Mouse (Mus musculus): ENCODE measurements at regions not wholly inside any gene's neighbourhood (a gene's known extent, or its start where the extent isn't known, plus 50 kb on each side); places are given as distances from the start of the nearest gene placed in this dataset.

DNA sequence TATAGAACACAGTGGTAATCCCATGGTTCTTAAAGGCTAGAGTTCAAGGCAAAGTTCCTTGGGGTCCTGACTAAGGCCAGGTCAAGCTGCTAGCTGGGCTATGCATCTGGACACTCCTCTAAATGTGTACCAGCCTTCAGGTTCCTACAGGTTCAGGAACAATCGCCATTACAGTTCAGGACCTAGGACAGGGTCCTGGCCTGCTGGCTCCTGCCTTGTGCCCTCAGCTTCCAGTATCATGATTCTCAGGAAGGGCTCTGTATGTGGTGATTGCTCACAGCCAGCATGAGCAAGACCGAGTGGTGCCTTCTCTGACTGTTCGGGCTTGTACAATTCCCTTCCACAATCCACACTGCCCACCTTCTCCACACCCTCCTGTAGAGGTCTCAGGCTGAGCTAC, 311.4 kb upstream of the Zdhhc25 start:
- peak; percentile 11 for DNase-seq (ENCODE audit: low read depth, low spot score)
- H3K4me3 ChIP-seq (ENCODE audit: insufficient read depth in 1 of 2, low read depth in 1 of 2, low read length in 2 of 2, poor library complexity in 1 of 2, severe bottlenecking in 1 of 2) = no peak overlapping the region
- TF ChIP-seq CHD2 (IDR thresholded peaks at IDR 0.05; ENCODE audit: low read depth, low read length) (no peak), ZC3H11A (IDR thresholded peaks at IDR 0.05; ENCODE audit: borderline replicate concordance, low read depth, low read length) (no peak), ZNF384 (IDR thresholded peaks at IDR 0.05; ENCODE audit: low read depth, low read length) (no peak), HCFC1 (IDR thresholded peaks at IDR 0.05; ENCODE audit: borderline replicate concordance, insufficient read depth, low read length) (no peak), MAFK (IDR thresholded peaks at IDR 0.05; ENCODE audit: insufficient read depth, low read depth, low read length) (no peak)
- in situ Hi-C loops (cut with MboI; ENCODE audit: low sequenced_read_pairs in 2 of 2, unreplicated experiment in 2 of 2) = no loop called here
- no peaks in the 10 kb centered on the region for H3K4me1 ChIP-seq (ENCODE audit: control insufficient read depth in 2 of 2, insufficient read depth in 2 of 2, low read length in 2 of 2, poor library complexity in 1 of 2)
- H3K9me3 ChIP-seq (ENCODE audit: control insufficient read depth, insufficient read depth, low read depth, low read length) = no peaks in the 10 kb centered on the region
- H3K9ac ChIP-seq (ENCODE audit: insufficient read depth, low read depth, low read length, poor library complexity, severe bottlenecking) = no peak overlapping the region
- no peaks in the 10 kb centered on the region for H3K36me3 ChIP-seq (ENCODE audit: control insufficient read depth, insufficient read depth, low read length, poor library complexity, severe bottlenecking)
- H3K27ac ChIP-seq (ENCODE audit: insufficient read depth, low read depth, low read length, poor library complexity, severe bottlenecking) = no peak overlapping the region

DNA sequence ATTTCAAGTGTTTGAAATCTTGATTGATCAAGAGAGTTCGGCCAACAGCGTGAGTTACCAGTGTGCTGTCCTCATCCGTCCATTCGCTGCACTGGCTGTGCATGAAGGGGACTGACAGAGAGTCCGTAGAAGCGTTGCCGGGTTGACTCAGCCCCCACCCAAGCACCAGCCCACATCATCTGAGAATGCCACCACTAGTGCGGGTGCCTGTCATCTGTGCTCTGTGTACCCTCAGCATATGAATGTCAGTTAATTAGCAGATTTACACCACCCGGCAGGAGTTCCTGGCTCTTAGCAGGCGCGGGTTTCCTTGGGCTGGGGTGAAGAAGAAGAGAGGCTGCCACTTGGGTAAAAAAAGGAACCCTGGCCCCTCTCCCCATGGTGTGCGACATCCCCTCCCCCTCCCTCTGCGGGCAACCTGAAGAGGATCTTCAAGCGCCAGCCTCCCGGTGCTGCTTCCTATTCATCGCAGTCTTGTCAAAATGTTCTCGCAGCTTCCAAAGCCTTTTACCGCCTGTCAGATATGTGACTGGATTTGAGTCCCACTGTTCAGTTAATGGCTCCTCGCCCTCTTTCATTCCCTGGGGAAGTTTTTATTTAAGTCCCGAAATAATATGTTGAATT, 309.2 kb upstream of the Zdhhc25 start:
- Histone ChIP-seq H3K4me1 (ENCODE audit: control insufficient read depth in 2 of 2, insufficient read depth in 2 of 2, low read length in 2 of 2, poor library complexity in 1 of 2) (no peaks in the 10 kb centered on the region), H3K9ac (ENCODE audit: insufficient read depth, low read depth, low read length, poor library complexity, severe bottlenecking) (no peak overlapping the region), H3K36me3 (ENCODE audit: control insufficient read depth, insufficient read depth, low read length, poor library complexity, severe bottlenecking) (no peaks in the 10 kb centered on the region), H3K27ac (ENCODE audit: insufficient read depth, low read depth, low read length, poor library complexity, severe bottlenecking) (no peak overlapping the region), H3K4me3 (ENCODE audit: insufficient read depth in 1 of 2, low read depth in 1 of 2, low read length in 2 of 2, poor library complexity in 1 of 2, severe bottlenecking in 1 of 2) (no peak overlapping the region), H3K9me3 (ENCODE audit: control insufficient read depth, insufficient read depth, low read depth, low read length) (no peaks in the 10 kb centered on the region)
- DNase-seq (ENCODE audit: low read depth, low spot score) = no peak
- in situ Hi-C loops (cut with MboI; ENCODE audit: low sequenced_read_pairs in 2 of 2, unreplicated experiment in 2 of 2) = no loop called here
- TF ChIP-seq ZC3H11A (IDR thresholded peaks at IDR 0.05; ENCODE audit: borderline replicate concordance, low read depth, low read length) (no peak), HCFC1 (IDR thresholded peaks at IDR 0.05; ENCODE audit: borderline replicate concordance, insufficient read depth, low read length) (no peak), MAFK (IDR thresholded peaks at IDR 0.05; ENCODE audit: insufficient read depth, low read depth, low read length) (no peak), ZNF384 (IDR thresholded peaks at IDR 0.05; ENCODE audit: low read depth, low read length) (no peak), CHD2 (IDR thresholded peaks at IDR 0.05; ENCODE audit: low read depth, low read length) (no peak)

DNA sequence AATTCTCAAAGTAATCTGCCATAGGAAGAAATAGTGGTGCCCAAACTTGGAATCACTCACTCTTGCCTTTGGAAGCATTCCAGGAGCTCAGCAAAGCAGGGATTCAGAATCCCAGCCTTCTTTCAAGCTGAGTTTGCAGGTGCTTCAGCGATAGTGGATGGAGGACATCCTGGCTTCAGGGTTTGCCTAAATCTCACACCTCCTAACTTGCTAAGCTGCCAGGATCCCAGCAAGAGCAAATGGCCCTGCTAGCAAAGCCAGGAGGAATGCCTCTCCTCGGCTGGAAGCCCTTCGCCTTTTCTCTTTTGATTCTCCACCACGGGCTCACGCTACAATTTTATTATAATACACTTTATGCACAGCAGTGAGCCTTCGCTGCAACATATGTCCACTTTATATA, 301.0 kb upstream of the Zdhhc25 start:
- TF ChIP-seq CHD2 (IDR thresholded peaks at IDR 0.05; ENCODE audit: low read depth, low read length) = no peak
- no peak for TF ChIP-seq ZNF384 (IDR thresholded peaks at IDR 0.05; ENCODE audit: low read depth, low read length)
- TF ChIP-seq MAFK (IDR thresholded peaks at IDR 0.05; ENCODE audit: insufficient read depth, low read depth, low read length) = no peak
- no peak for TF ChIP-seq HCFC1 (IDR thresholded peaks at IDR 0.05; ENCODE audit: borderline replicate concordance, insufficient read depth, low read length)
- TF ChIP-seq ZC3H11A (IDR thresholded peaks at IDR 0.05; ENCODE audit: borderline replicate concordance, low read depth, low read length) = no peak
- Histone ChIP-seq H3K4me1 (ENCODE audit: control insufficient read depth in 2 of 2, insufficient read depth in 2 of 2, low read length in 2 of 2, poor library complexity in 1 of 2) (no peaks in the 10 kb centered on the region), H3K9ac (ENCODE audit: insufficient read depth, low read depth, low read length, poor library complexity, severe bottlenecking) (no peak overlapping the region), H3K36me3 (ENCODE audit: control insufficient read depth, insufficient read depth, low read length, poor library complexity, severe bottlenecking) (no peaks in the 10 kb centered on the region), H3K9me3 (ENCODE audit: control insufficient read depth, insufficient read depth, low read depth, low read length) (no peaks in the 10 kb centered on the region), H3K27ac (ENCODE audit: insufficient read depth, low read depth, low read length, poor library complexity, severe bottlenecking) (no peak overlapping the region), H3K4me3 (ENCODE audit: insufficient read depth in 1 of 2, low read depth in 1 of 2, low read length in 2 of 2, poor library complexity in 1 of 2, severe bottlenecking in 1 of 2) (no peak overlapping the region)
- in situ Hi-C loops (cut with MboI; ENCODE audit: low sequenced_read_pairs in 2 of 2, unreplicated experiment in 2 of 2) = no loop called here
- no peak for DNase-seq (ENCODE audit: low read depth, low spot score)

DNA sequence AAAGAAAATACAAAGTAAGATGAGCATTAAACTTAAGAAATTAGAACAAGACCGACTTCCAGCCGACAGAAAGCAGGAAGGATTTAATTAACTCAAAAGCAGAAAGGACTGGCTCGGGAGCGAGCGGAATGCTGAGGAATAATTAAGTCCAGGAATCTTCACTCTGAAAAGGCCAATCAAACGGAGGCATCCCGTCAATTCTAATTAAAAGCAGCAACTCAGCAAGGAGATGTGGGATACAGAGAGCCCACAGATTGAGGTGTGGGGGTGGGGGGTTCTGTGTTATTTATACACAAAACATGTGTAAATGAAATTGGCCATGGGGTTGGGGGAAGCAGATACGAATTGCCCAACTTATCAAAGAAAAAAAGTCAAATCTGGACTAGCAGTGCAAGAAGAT, 288.9 kb upstream of the Zdhhc25 start:
- H3K27ac ChIP-seq (ENCODE audit: insufficient read depth, low read depth, low read length, poor library complexity, severe bottlenecking) = no peak overlapping the region
- H3K4me1 ChIP-seq (ENCODE audit: control insufficient read depth in 2 of 2, insufficient read depth in 2 of 2, low read length in 2 of 2, poor library complexity in 1 of 2) = no peaks in the 10 kb centered on the region
- no peak overlapping the region for H3K9ac ChIP-seq (ENCODE audit: insufficient read depth, low read depth, low read length, poor library complexity, severe bottlenecking)
- TF ChIP-seq MAFK (IDR thresholded peaks at IDR 0.05; ENCODE audit: insufficient read depth, low read depth, low read length) = no peak
- no peak for TF ChIP-seq HCFC1 (IDR thresholded peaks at IDR 0.05; ENCODE audit: borderline replicate concordance, insufficient read depth, low read length)
- TF ChIP-seq ZNF384 (IDR thresholded peaks at IDR 0.05; ENCODE audit: low read depth, low read length) = no peak
- no peak for TF ChIP-seq CHD2 (IDR thresholded peaks at IDR 0.05; ENCODE audit: low read depth, low read length)
- TF ChIP-seq ZC3H11A (IDR thresholded peaks at IDR 0.05; ENCODE audit: borderline replicate concordance, low read depth, low read length) = no peak
- no peaks in the 10 kb centered on the region for H3K9me3 ChIP-seq (ENCODE audit: control insufficient read depth, insufficient read depth, low read depth, low read length)
- no peaks in the 10 kb centered on the region for H3K36me3 ChIP-seq (ENCODE audit: control insufficient read depth, insufficient read depth, low read length, poor library complexity, severe bottlenecking)
- in situ Hi-C loops (cut with MboI; ENCODE audit: low sequenced_read_pairs in 2 of 2, unreplicated experiment in 2 of 2) = loop anchor here in 1 of 2 experiments (25.0 kb wide), 1 partner anchor 226 kb away; no protein-coding TSS in a partner anchor
- DNase-seq (ENCODE audit: low read depth, low spot score) = no peak
- no peak overlapping the region for H3K4me3 ChIP-seq (ENCODE audit: insufficient read depth in 1 of 2, low read depth in 1 of 2, low read length in 2 of 2, poor library complexity in 1 of 2, severe bottlenecking in 1 of 2)

All from ES-E14 (cell line).